Mouse (Mus musculus) forebrain, postnatal 0 days (tissue): Measurements from ENCODE around the gene Krtap14. TPM values are rescaled to one million over a fixed set of nuclear protein-coding genes. Genes with fewer than 3 reads are reported as not detected.

Experiments
- ATAC-seq: fragments of 200-750 bp; cut with Nextera tagmentation; 2 replicates; pipeline ENCODE4 v1.8.0; 2017; ENCODE audit warnings: mild to moderate bottlenecking, moderate library complexity
- DNase-seq: peaks from one replicate; pipeline ENCODE4 v3.0.0-alpha.2; 2015
- H3K27ac ChIP-seq: fragments of 300-500 bp; sonication (generic); 2 replicates; pipeline ENCODE4 v1.5.1; 2014; ENCODE audit warnings: low read depth, mild to moderate bottlenecking, antibody characterized with exemption, low read length, moderate library complexity, mixed read lengths
- H3K27me3 ChIP-seq: fragments of 300-500 bp; sonication (generic); 2 replicates; pipeline ENCODE4 v1.6.1; 2014; ENCODE audit warnings: mild to moderate bottlenecking, low read length, mixed read lengths; ENCODE audit not compliant: insufficient read depth
- H3K36me3 ChIP-seq: fragments of 300-500 bp; sonication (generic); 2 replicates; pipeline ENCODE4 v1.6.1; 2014; ENCODE audit warnings: mild to moderate bottlenecking, moderate library complexity; ENCODE audit not compliant: insufficient read depth
- H3K4me1 ChIP-seq: fragments of 300-500 bp; sonication (generic); 2 replicates; pipeline ENCODE4 v1.6.1; 2014; ENCODE audit warnings: antibody characterized with exemption; ENCODE audit not compliant: insufficient read depth
- H3K4me2 ChIP-seq: fragments of 300-500 bp; sonication (generic); 2 replicates; pipeline ENCODE4 v1.6.1; 2014; ENCODE audit warnings: low read depth, mild to moderate bottlenecking, moderate library complexity
- H3K4me3 ChIP-seq: fragments of 300-500 bp; sonication (generic); 2 replicates; pipeline ENCODE4 v1.5.1; 2014; ENCODE audit warnings: low read depth, low read length, mixed read lengths
- H3K9ac ChIP-seq: fragments of 300-500 bp; sonication (generic); 2 replicates; pipeline ENCODE4 v1.6.1; 2014; ENCODE audit warnings: mild to moderate bottlenecking
- H3K9me3 ChIP-seq: fragments of 300-500 bp; sonication (generic); 2 replicates; pipeline ENCODE4 v1.6.1; 2016; ENCODE audit warnings: low read length
- CTCF ChIP-seq: sonication (generic); IDR thresholded peaks from 2 replicates; pipeline ENCODE4 v1.5.1; 2016; ENCODE audit warnings: antibody characterized with exemption, control low read depth, low read depth
- WGBS: fragments of 180-500 bp; shearing (Covaris S2); extraction: QIAGEN DNeasy Blood & Tissue Kit; methylation state at CpG from one replicate; pipeline ENCODE4 v1.1.7; 2014; 5-methylcytosine and 5-hydroxymethylcytosine counted together
- polyA plus RNA-seq: library from polyadenylated mRNA; unstranded; fragments of >200 nt; fragmentation: Nextera tagmentation; extraction: Ambion mirVana; gene quantifications from 2 replicates; pipeline ENCODE4 v1.2.1, GENCODE M21; 2015
- total RNA-seq: library from RNA; depleted of rRNA; stranded (reverse); fragments of >200 nt; gene quantifications from 2 replicates; pipeline ENCODE4 v1.2.3, GENCODE M21; 2014; rRNA removed

The Krtap14 gene
- total and polyA plus RNA-seq, 2 experiments from 2014 or later = not detected

GRCm38 (mm10) chr16:88826978-88827377, 1.0 kb upstream of the Krtap14 start:
- Histone ChIP-seq H3K4me3 (no peak overlapping the region), H3K4me2 (no peak overlapping the region), H3K9me3 (no peaks in the 10 kb centered on the region), H3K27me3 (no peaks in the 10 kb centered on the region), H3K36me3 (no peaks in the 10 kb centered on the region), H3K4me1 (no peaks in the 10 kb centered on the region), H3K27ac (no peak overlapping the region), H3K9ac (no peak overlapping the region)
- DNase-seq = no peak
- no peak for ATAC-seq
- WGBS = 74% methylated on average over 3 of the region's 3 CpGs
- TF ChIP-seq CTCF = no peak

GRCm38 (mm10) chr16:88823736-88824135, 2.2 kb downstream of the Krtap14 start:
- Histone ChIP-seq H3K36me3 (no peaks in the 10 kb centered on the region), H3K4me1 (no peaks in the 10 kb centered on the region), H3K4me3 (no peak overlapping the region), H3K27me3 (no peaks in the 10 kb centered on the region), H3K4me2 (no peak overlapping the region), H3K9me3 (no peaks in the 10 kb centered on the region), H3K27ac (no peak overlapping the region), H3K9ac (no peak overlapping the region)
- peak; percentile 61 for TF ChIP-seq CTCF
- no peak for ATAC-seq
- DNase-seq = no peak
- WGBS = 79% methylated on average over 3 of the region's 3 CpGs

DNA sequence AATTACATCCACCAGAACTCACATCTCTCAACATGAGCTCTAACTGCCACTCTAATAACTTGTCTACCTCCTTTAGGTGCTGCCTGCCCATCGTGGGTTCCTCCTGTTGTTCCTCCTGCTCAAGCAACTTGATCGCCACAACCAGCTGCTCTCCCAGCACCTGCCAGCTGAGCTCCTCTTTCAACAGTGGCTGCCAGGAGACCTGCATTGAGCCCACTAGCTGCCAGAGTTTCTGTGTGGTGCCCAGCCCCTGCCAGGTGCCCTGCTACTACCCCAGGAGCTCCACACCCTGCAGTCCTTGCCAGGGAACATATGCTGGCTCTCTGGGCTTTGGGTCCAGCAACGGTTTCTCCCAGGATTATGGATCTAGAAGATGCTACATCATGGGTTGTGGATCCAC, 5.9 kb downstream of the Krtap14 start, which contains the start of gene Krtap15:
Gene Krtap15 (plus strand): TSS at position 150 of the 400 bp plus-strand sequence.
- Histone ChIP-seq H3K9ac (no peak within 1 kb of the TSS), H3K4me3 (no peak within 1 kb of the TSS), H3K36me3 (no peaks in the 10 kb centered on the region), H3K9me3 (no peaks in the 10 kb centered on the region), H3K4me2 (no peak within 1 kb of the TSS), H3K27me3 (no peaks in the 10 kb centered on the region), H3K4me1 (no peaks in the 10 kb centered on the region), H3K27ac (no peak within 1 kb of the TSS)
- no peak for ATAC-seq
- TF ChIP-seq CTCF = no peak
- no peak for DNase-seq
- 81% methylated on average over 3 of the region's 3 CpGs for WGBS

DNA sequence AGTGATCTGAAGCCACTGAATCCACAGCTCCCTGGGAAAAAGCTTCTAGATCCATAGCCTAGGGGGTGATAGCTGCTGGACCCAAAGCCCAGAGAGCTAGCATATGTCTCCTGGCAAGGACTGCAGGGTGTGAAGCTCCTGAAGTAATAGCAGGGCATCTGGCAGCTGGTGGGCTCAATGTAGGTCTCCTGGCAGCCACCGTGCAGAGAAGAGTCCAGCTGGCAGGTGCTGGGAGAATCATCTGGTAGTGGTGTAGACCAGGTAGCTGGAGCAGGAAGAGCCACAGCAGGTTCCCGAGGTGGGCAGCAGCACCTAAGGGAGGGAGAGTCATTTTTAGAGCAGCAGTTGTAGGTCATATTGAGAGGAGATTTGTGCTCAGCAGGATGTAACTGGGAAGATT, 14.1 kb downstream of the Krtap14 start, which contains the start of gene Gm20741:
Gene Gm20741 (minus strand): TSS at position 394 of the 400 bp plus-strand sequence.
- H3K9me3 ChIP-seq = no peaks in the 10 kb centered on the region
- no peak within 1 kb of the TSS for H3K4me2 ChIP-seq
- no peak within 1 kb of the TSS for H3K27ac ChIP-seq
- H3K4me3 ChIP-seq = no peak within 1 kb of the TSS
- ATAC-seq = no peak
- no peaks in the 10 kb centered on the region for H3K36me3 ChIP-seq
- DNase-seq = no peak
- 82% methylated on average over 2 of the region's 2 CpGs for WGBS
- H3K9ac ChIP-seq = no peak within 1 kb of the TSS
- no peak for TF ChIP-seq CTCF
- no peaks in the 10 kb centered on the region for H3K4me1 ChIP-seq
- H3K27me3 ChIP-seq = no peaks in the 10 kb centered on the region

GRCm38 (mm10) chr16:88786786-88787185, 39.2 kb downstream of the Krtap14 start:
- H3K36me3 ChIP-seq = no peaks in the 10 kb centered on the region
- no peaks in the 10 kb centered on the region for H3K27me3 ChIP-seq
- H3K4me2 ChIP-seq = no peak overlapping the region
- H3K27ac ChIP-seq = no peak overlapping the region
- H3K4me1 ChIP-seq = no peaks in the 10 kb centered on the region
- ATAC-seq (no peak), DNase-seq (no peak)
- H3K9ac ChIP-seq = no peak overlapping the region
- WGBS = 82% methylated on average over 2 of the region's 2 CpGs
- no peak overlapping the region for H3K4me3 ChIP-seq
- TF ChIP-seq CTCF = no peak
- no peaks in the 10 kb centered on the region for H3K9me3 ChIP-seq

- H3K9ac ChIP-seq = no peak within 1 kb of the TSS
- H3K9me3 ChIP-seq = no peaks in the 10 kb centered on the region
- 92% methylated on average over 5 of the region's 6 CpGs for WGBS
- H3K4me1 ChIP-seq = no peaks in the 10 kb centered on the region
- no peaks in the 10 kb centered on the region for H3K36me3 ChIP-seq
- no peak within 1 kb of the TSS for H3K4me2 ChIP-seq
- no peak for TF ChIP-seq CTCF
- no peak for DNase-seq
- ATAC-seq = no peak
- no peak within 1 kb of the TSS for H3K4me3 ChIP-seq
- H3K27ac ChIP-seq = no peak within 1 kb of the TSS
- H3K27me3 ChIP-seq = no peaks in the 10 kb centered on the region
Measured at GRCm38 (mm10) chr16:88777596-88777995, 48.3 kb downstream of the Krtap14 start, which contains the start of gene Gm5965. Gene Gm5965 (plus strand): TSS chr16:88777896.

- Histone ChIP-seq H3K9ac (no peak within 1 kb of the TSS), H3K4me3 (no peak within 1 kb of the TSS), H3K27ac (no peak within 1 kb of the TSS), H3K4me1 (no peaks in the 10 kb centered on the region), H3K36me3 (no peaks in the 10 kb centered on the region), H3K27me3 (no peaks in the 10 kb centered on the region), H3K9me3 (no peaks in the 10 kb centered on the region), H3K4me2 (no peak within 1 kb of the TSS)
- DNase-seq = no peak
- TF ChIP-seq CTCF = no peak
- 88% methylated on average over 2 of the region's 2 CpGs for WGBS
- no peak for ATAC-seq
Measured at GRCm38 (mm10) chr16:88774106-88774505, 51.8 kb downstream of the Krtap14 start, which contains the start of gene 2310057N15Rik. Gene 2310057N15Rik (minus strand): TSS chr16:88774206.

Other genes starting within 250 kb of the Krtap14 start
- not detected in 2 replicates for gene Krtap24-1, start 213.9 kb downstream of the Krtap14 start, total RNA-seq
- not detected in 2 replicates for gene Krtap24-1, start 213.9 kb downstream of the Krtap14 start, polyA plus RNA-seq
- not detected in 2 replicates for gene 2310079G19Rik, start 198.5 kb downstream of the Krtap14 start, total RNA-seq
- not detected in 2 replicates for gene 2310079G19Rik, start 198.5 kb downstream of the Krtap14 start, polyA plus RNA-seq
- gene Krtap26-1, start 178.3 kb downstream of the Krtap14 start, total RNA-seq = not detected in 2 replicates
- not detected in 2 replicates for gene Krtap26-1, start 178.3 kb downstream of the Krtap14 start, polyA plus RNA-seq
- not detected in 2 replicates for gene Krtap27-1, start 154.5 kb downstream of the Krtap14 start, total RNA-seq
- not detected in 2 replicates for gene Krtap27-1, start 154.5 kb downstream of the Krtap14 start, polyA plus RNA-seq
- not detected in 2 replicates for gene 2310061N02Rik, start 118.2 kb downstream of the Krtap14 start, total RNA-seq
- not detected in 2 replicates for gene 2310061N02Rik, start 118.2 kb downstream of the Krtap14 start, polyA plus RNA-seq
- not detected in 2 replicates for gene Krtap13-1, start 97.3 kb downstream of the Krtap14 start, total RNA-seq
- gene Krtap13-1, start 97.3 kb downstream of the Krtap14 start, polyA plus RNA-seq = not detected in 2 replicates
- not detected in 2 replicates for gene Krtap13, start 74.5 kb downstream of the Krtap14 start, total RNA-seq
- not detected in 2 replicates for gene Krtap13, start 74.5 kb downstream of the Krtap14 start, polyA plus RNA-seq
- gene 2310034C09Rik, start 67.3 kb downstream of the Krtap14 start, total RNA-seq = not detected in 2 replicates
- gene 2310034C09Rik, start 67.3 kb downstream of the Krtap14 start, polyA plus RNA-seq = not detected in 2 replicates
- gene 2310057N15Rik, start 51.9 kb downstream of the Krtap14 start, total RNA-seq = not detected in 2 replicates
- gene 2310057N15Rik, start 51.9 kb downstream of the Krtap14 start, polyA plus RNA-seq = not detected in 2 replicates
- not detected in 2 replicates for gene Gm5965, start 48.2 kb downstream of the Krtap14 start, total RNA-seq
- gene Gm5965, start 48.2 kb downstream of the Krtap14 start, polyA plus RNA-seq = not detected in 2 replicates
- not detected in 2 replicates for gene Gm20741, start 13.9 kb downstream of the Krtap14 start, total RNA-seq
- gene Gm20741, start 13.9 kb downstream of the Krtap14 start, polyA plus RNA-seq = not detected in 2 replicates
- not detected in 2 replicates for gene Krtap15, start 5.9 kb downstream of the Krtap14 start, total RNA-seq
- not detected in 2 replicates for gene Krtap15, start 5.9 kb downstream of the Krtap14 start, polyA plus RNA-seq
- gene Krtap19-1, start 43.3 kb upstream of the Krtap14 start, total RNA-seq = not detected in 2 replicates
- gene Krtap19-1, start 43.3 kb upstream of the Krtap14 start, polyA plus RNA-seq = not detected in 2 replicates
- gene Krtap19-2, start 48.1 kb upstream of the Krtap14 start, total RNA-seq = not detected in 2 replicates
- not detected in 2 replicates for gene Krtap19-2, start 48.1 kb upstream of the Krtap14 start, polyA plus RNA-seq
- gene Krtap19-3, start 51.9 kb upstream of the Krtap14 start, total RNA-seq = not detected in 2 replicates
- gene Krtap19-3, start 51.9 kb upstream of the Krtap14 start, polyA plus RNA-seq = not detected in 2 replicates
- gene Krtap19-4, start 58.9 kb upstream of the Krtap14 start, total RNA-seq = not detected in 2 replicates
- not detected in 2 replicates for gene Krtap19-4, start 58.9 kb upstream of the Krtap14 start, polyA plus RNA-seq
- gene Krtap19-5, start 70.3 kb upstream of the Krtap14 start, total RNA-seq = not detected in 2 replicates
- not detected in 2 replicates for gene Krtap19-5, start 70.3 kb upstream of the Krtap14 start, polyA plus RNA-seq
- not detected in 2 replicates for gene Krtap19-9b, start 106.1 kb upstream of the Krtap14 start, total RNA-seq
- not detected in 2 replicates for gene Krtap19-9b, start 106.1 kb upstream of the Krtap14 start, polyA plus RNA-seq
- gene Krtap16-3, start 136.7 kb upstream of the Krtap14 start, total RNA-seq = not detected in 2 replicates
- not detected in 2 replicates for gene Krtap16-3, start 136.7 kb upstream of the Krtap14 start, polyA plus RNA-seq
- gene Krtap22-2, start 184.6 kb upstream of the Krtap14 start, total RNA-seq = not detected in 2 replicates
- not detected in 2 replicates for gene Krtap22-2, start 184.6 kb upstream of the Krtap14 start, polyA plus RNA-seq
- gene Gm10229, start 189.1 kb upstream of the Krtap14 start, total RNA-seq = not detected in 2 replicates
- gene Gm10229, start 189.1 kb upstream of the Krtap14 start, polyA plus RNA-seq = not detected in 2 replicates
- gene Krtap6-1, start 205.6 kb upstream of the Krtap14 start, total RNA-seq = not detected in 2 replicates
- not detected in 2 replicates for gene Krtap6-1, start 205.6 kb upstream of the Krtap14 start, polyA plus RNA-seq
- gene Gm10228, start 215.3 kb upstream of the Krtap14 start, total RNA-seq = not detected in 2 replicates
- gene Gm10228, start 215.3 kb upstream of the Krtap14 start, polyA plus RNA-seq = not detected in 2 replicates
- gene Krtap6-5, start 221.7 kb upstream of the Krtap14 start, total RNA-seq = not detected in 2 replicates
- gene Krtap6-5, start 221.7 kb upstream of the Krtap14 start, polyA plus RNA-seq = not detected in 2 replicates
- not detected in 2 replicates for gene 1110025L11Rik, start 237.9 kb upstream of the Krtap14 start, total RNA-seq
- gene 1110025L11Rik, start 237.9 kb upstream of the Krtap14 start, polyA plus RNA-seq = not detected in 2 replicates